Mouse (Mus musculus) leukemia stem cell, adult 10-12 weeks (primary cell): ENCODE results near the gene Hacl1. TPM values are rescaled to one million over a fixed set of nuclear protein-coding genes. Genes with fewer than 3 reads are reported as not detected.

ENCODE experiments used
- polyA plus RNA-seq: library from polyadenylated mRNA; stranded (reverse); fragments of >175 nt; gene quantifications from 2 replicates; pipeline ENCODE4 v1.2.3, GENCODE M21; 2012; ENCODE audit warnings: low replicate concordance

Hacl1 gene
- polyA plus RNA-seq: 0.19 and 0.46 TPM in 2 replicates

GRCm38 (mm10) chr14:31640890-31641505, at the start of gene Hacl1, which contains the start of gene Btd:
Gene Hacl1 (minus strand): TSS chr14:31641286.
Gene Btd (plus strand): TSS chr14:31641028.

GRCm38 (mm10) chr14:31640346-31640889, 668 bp downstream of the Hacl1 start, which contains the start of gene Gm49387:
Gene Gm49387 (minus strand): TSS chr14:31640878.

GRCm38 (mm10) chr14:31591243-31591642, 49.8 kb downstream of the Hacl1 start, which contains the start of gene Colq:
Gene Colq (minus strand): TSS chr14:31591343.

Other genes with a start within 250 kb of the Hacl1 start
- 9.4 and 19.6 TPM in 2 replicates for gene Sh3bp5, start 205.2 kb downstream of the Hacl1 start, polyA plus RNA-seq
- 345 and 612 TPM in 2 replicates for gene Eaf1, start 146.9 kb downstream of the Hacl1 start, polyA plus RNA-seq
- 1.1 and 3.7 TPM in 2 replicates for gene Mettl6, start 146.2 kb downstream of the Hacl1 start, polyA plus RNA-seq
- 0.52 and 1.2 TPM in 2 replicates for gene Colq, start 49.9 kb downstream of the Hacl1 start, polyA plus RNA-seq
- not detected in 2 replicates for gene Gm49387, start 408 bp downstream of the Hacl1 start, polyA plus RNA-seq
- 1.7 and 5.7 TPM in 2 replicates for gene Btd, start 258 bp downstream of the Hacl1 start, polyA plus RNA-seq
- 2.4 and 2.7 TPM in 2 replicates for gene Ankrd28, start 189.4 kb upstream of the Hacl1 start, polyA plus RNA-seq